Mouse (Mus musculus): ENCODE data around the gene C1rb. TPM values are rescaled to one million over a fixed set of nuclear protein-coding genes. Genes with fewer than 3 reads are reported as not detected.
"Not testable (repeated sequence)": the region's sequence is repeated elsewhere in the genome, so short reads cannot be mapped to it uniquely, and the experiment has no call there.

The C1rb gene
- not detected in 2 replicates for polyA plus RNA-seq (2014; fragmentation: Nextera tagmentation; extraction: Ambion mirVana)

GRCm38 (mm10) chr6:124570026-124570425 lies at the start of gene C1rb:
Gene C1rb (plus strand): TSS chr6:124570294.
- DNase-seq, result peak; percentile 81
- H3K36me3 ChIP-seq (ENCODE audit: control insufficient read depth, insufficient read depth, low read length), result no peaks in the 10 kb centered on the region
- H3K9me3 ChIP-seq (ENCODE audit: control insufficient read depth, low read length), result no peaks in the 10 kb centered on the region
- no peak within 1 kb of the TSS for H3K27ac ChIP-seq (replicated peaks; ENCODE audit: low read depth, low read length)
- 2% methylated on average over 8 of the region's 8 CpGs for WGBS
- no peak within 1 kb of the TSS for H3K4me3 ChIP-seq (replicated peaks; ENCODE audit: low read depth, low read length)
- no peak for ATAC-seq (ENCODE audit: low FRiP score, low TSS enrichment)
- no peak within 1 kb of the TSS for H3K9ac ChIP-seq (replicated peaks; ENCODE audit: low read length)
- no peak within 1 kb of the TSS for H3K4me2 ChIP-seq (ENCODE audit: low read length)
- H3K27me3 ChIP-seq (ENCODE audit: control insufficient read depth, insufficient read depth, low read length), result no peaks in the 10 kb centered on the region
- no peaks in the 10 kb centered on the region for H3K4me1 ChIP-seq (ENCODE audit: control insufficient read depth, insufficient read depth, low read length)

GRCm38 (mm10) chr6:124522082-124522481 lies 48.0 kb upstream of the C1rb start:
- H3K9ac ChIP-seq (replicated peaks; ENCODE audit: low read length); H3K27ac ChIP-seq (replicated peaks; ENCODE audit: low read depth, low read length); H3K27me3 ChIP-seq (ENCODE audit: control insufficient read depth, insufficient read depth, low read length); H3K4me1 ChIP-seq (ENCODE audit: control insufficient read depth, insufficient read depth, low read length); H3K36me3 ChIP-seq (ENCODE audit: control insufficient read depth, insufficient read depth, low read length); H3K4me3 ChIP-seq (replicated peaks; ENCODE audit: low read depth, low read length); ATAC-seq (ENCODE audit: low FRiP score, low TSS enrichment); DNase-seq; H3K4me2 ChIP-seq (ENCODE audit: low read length); H3K9me3 ChIP-seq (ENCODE audit: control insufficient read depth, low read length): not testable (repeated sequence)
- WGBS, result 78% methylated on average over 7 of the region's 7 CpGs

GRCm38 (mm10) chr6:124527881-124528280 lies 42.2 kb upstream of the C1rb start:
- no peaks in the 10 kb centered on the region for H3K27me3 ChIP-seq (ENCODE audit: control insufficient read depth, insufficient read depth, low read length)
- H3K4me1 ChIP-seq (ENCODE audit: control insufficient read depth, insufficient read depth, low read length), result no peaks in the 10 kb centered on the region
- DNase-seq (no peak), ATAC-seq (ENCODE audit: low FRiP score, low TSS enrichment) (no peak)
- no peak overlapping the region for H3K4me3 ChIP-seq (replicated peaks; ENCODE audit: low read depth, low read length)
- H3K27ac ChIP-seq (replicated peaks; ENCODE audit: low read depth, low read length), result no peak overlapping the region
- no peak overlapping the region for H3K4me2 ChIP-seq (ENCODE audit: low read length)
- no peaks in the 10 kb centered on the region for H3K9me3 ChIP-seq (ENCODE audit: control insufficient read depth, low read length)
- H3K36me3 ChIP-seq (ENCODE audit: control insufficient read depth, insufficient read depth, low read length), result no peaks in the 10 kb centered on the region
- no peak overlapping the region for H3K9ac ChIP-seq (replicated peaks; ENCODE audit: low read length)
- 79% methylated on average over 3 of the region's 3 CpGs for WGBS

GRCm38 (mm10) chr6:124531077-124531476 lies 39.0 kb upstream of the C1rb start:
- Histone ChIP-seq H3K9me3 (ENCODE audit: control insufficient read depth, low read length) (no peaks in the 10 kb centered on the region), H3K36me3 (ENCODE audit: control insufficient read depth, insufficient read depth, low read length) (no peaks in the 10 kb centered on the region), H3K27ac (replicated peaks; ENCODE audit: low read depth, low read length) (no peak overlapping the region), H3K4me1 (ENCODE audit: control insufficient read depth, insufficient read depth, low read length) (no peaks in the 10 kb centered on the region), H3K4me2 (ENCODE audit: low read length) (no peak overlapping the region), H3K4me3 (replicated peaks; ENCODE audit: low read depth, low read length) (no peak overlapping the region), H3K9ac (replicated peaks; ENCODE audit: low read length) (no peak overlapping the region), H3K27me3 (ENCODE audit: control insufficient read depth, insufficient read depth, low read length) (no peaks in the 10 kb centered on the region)
- DNase-seq, result no peak
- no peak for ATAC-seq (ENCODE audit: low FRiP score, low TSS enrichment)
- WGBS, result 89% methylated on average over 8 of the region's 8 CpGs

- H3K27ac ChIP-seq (replicated peaks; ENCODE audit: low read depth, low read length); H3K4me1 ChIP-seq (ENCODE audit: control insufficient read depth, insufficient read depth, low read length); DNase-seq; H3K4me2 ChIP-seq (ENCODE audit: low read length); H3K9ac ChIP-seq (replicated peaks; ENCODE audit: low read length); H3K36me3 ChIP-seq (ENCODE audit: control insufficient read depth, insufficient read depth, low read length); H3K9me3 ChIP-seq (ENCODE audit: control insufficient read depth, low read length); H3K27me3 ChIP-seq (ENCODE audit: control insufficient read depth, insufficient read depth, low read length); H3K4me3 ChIP-seq (replicated peaks; ENCODE audit: low read depth, low read length); ATAC-seq (ENCODE audit: low FRiP score, low TSS enrichment): not testable (repeated sequence)
- 80% methylated on average over 8 of the region's 8 CpGs for WGBS
Measured at GRCm38 (mm10) chr6:124536125-124536829, 33.8 kb upstream of the C1rb start.

- H3K4me1 ChIP-seq (ENCODE audit: control insufficient read depth, insufficient read depth, low read length); ATAC-seq (ENCODE audit: low FRiP score, low TSS enrichment); H3K4me3 ChIP-seq (replicated peaks; ENCODE audit: low read depth, low read length); H3K36me3 ChIP-seq (ENCODE audit: control insufficient read depth, insufficient read depth, low read length); H3K4me2 ChIP-seq (ENCODE audit: low read length); H3K9me3 ChIP-seq (ENCODE audit: control insufficient read depth, low read length); H3K9ac ChIP-seq (replicated peaks; ENCODE audit: low read length); H3K27me3 ChIP-seq (ENCODE audit: control insufficient read depth, insufficient read depth, low read length); H3K27ac ChIP-seq (replicated peaks; ENCODE audit: low read depth, low read length); DNase-seq: not testable (repeated sequence)
- 86% methylated on average over 2 of the region's 2 CpGs for WGBS
Measured at GRCm38 (mm10) chr6:124541176-124541575, 28.9 kb upstream of the C1rb start.

- H3K27ac ChIP-seq (replicated peaks; ENCODE audit: low read depth, low read length); H3K9ac ChIP-seq (replicated peaks; ENCODE audit: low read length); H3K9me3 ChIP-seq (ENCODE audit: control insufficient read depth, low read length); H3K4me1 ChIP-seq (ENCODE audit: control insufficient read depth, insufficient read depth, low read length); H3K27me3 ChIP-seq (ENCODE audit: control insufficient read depth, insufficient read depth, low read length); H3K4me2 ChIP-seq (ENCODE audit: low read length); H3K36me3 ChIP-seq (ENCODE audit: control insufficient read depth, insufficient read depth, low read length); H3K4me3 ChIP-seq (replicated peaks; ENCODE audit: low read depth, low read length): not testable (repeated sequence)
- 0% methylated on average over 1 of the region's 1 CpGs for WGBS
- DNase-seq (peak; percentile 43), ATAC-seq (ENCODE audit: low FRiP score, low TSS enrichment) (0 out of 2 replicates have a peak, but pooled peaks have one; percentile 17)
Measured at GRCm38 (mm10) chr6:124542284-124542683, 27.8 kb upstream of the C1rb start, which contains the start of gene C1s1. Gene C1s1 (minus strand): TSS chr6:124542359.

- ATAC-seq (ENCODE audit: low FRiP score, low TSS enrichment), result no peak
- H3K27ac ChIP-seq (replicated peaks; ENCODE audit: low read depth, low read length), result no peak overlapping the region
- no peak overlapping the region for H3K4me3 ChIP-seq (replicated peaks; ENCODE audit: low read depth, low read length)
- H3K4me1 ChIP-seq (ENCODE audit: control insufficient read depth, insufficient read depth, low read length), result no peaks in the 10 kb centered on the region
- H3K36me3 ChIP-seq (ENCODE audit: control insufficient read depth, insufficient read depth, low read length), result no peaks in the 10 kb centered on the region
- no peak overlapping the region for H3K4me2 ChIP-seq (ENCODE audit: low read length)
- no peaks in the 10 kb centered on the region for H3K9me3 ChIP-seq (ENCODE audit: control insufficient read depth, low read length)
- no peaks in the 10 kb centered on the region for H3K27me3 ChIP-seq (ENCODE audit: control insufficient read depth, insufficient read depth, low read length)
- 85% methylated on average over 5 of the region's 6 CpGs for WGBS
- H3K9ac ChIP-seq (replicated peaks; ENCODE audit: low read length), result no peak overlapping the region
- no peak for DNase-seq
Measured at GRCm38 (mm10) chr6:124544466-124544865, 25.6 kb upstream of the C1rb start.

GRCm38 (mm10) chr6:124545425-124545824 lies 24.7 kb upstream of the C1rb start:
- DNase-seq (no peak), ATAC-seq (ENCODE audit: low FRiP score, low TSS enrichment) (no peak)
- Histone ChIP-seq H3K9ac (replicated peaks; ENCODE audit: low read length) (no peak overlapping the region), H3K27ac (replicated peaks; ENCODE audit: low read depth, low read length) (no peak overlapping the region), H3K27me3 (ENCODE audit: control insufficient read depth, insufficient read depth, low read length) (no peaks in the 10 kb centered on the region), H3K4me2 (ENCODE audit: low read length) (no peak overlapping the region), H3K9me3 (ENCODE audit: control insufficient read depth, low read length) (no peaks in the 10 kb centered on the region), H3K4me3 (replicated peaks; ENCODE audit: low read depth, low read length) (no peak overlapping the region), H3K36me3 (ENCODE audit: control insufficient read depth, insufficient read depth, low read length) (no peaks in the 10 kb centered on the region), H3K4me1 (ENCODE audit: control insufficient read depth, insufficient read depth, low read length) (no peaks in the 10 kb centered on the region)
- WGBS, result 87% methylated on average over 2 of the region's 2 CpGs
